Mouse (Mus musculus) MEL (cell line): ENCODE measurements around the gene Lonp1.

Experiments used
- CTCF ChIP-seq, 3 experiments: IDR thresholded peaks in 2 of 3; conservative IDR thresholded peaks in 1 of 3; 2 replicates each; pipeline ENCODE4 v1.5.1; 2011 to 2012; ENCODE audit warnings: low read length in 3 of 3, low read depth in 2 of 3, mild to moderate bottlenecking in 2 of 3, improper control_type of control experiment in 1 of 3, inconsistent platforms in 1 of 3, mixed read lengths in 1 of 3, moderate library complexity in 1 of 3; ENCODE audit not compliant: control insufficient read depth in 1 of 3, insufficient read depth in 1 of 3, poor library complexity in 1 of 3, severe bottlenecking in 1 of 3
- ELF1 ChIP-seq: IDR thresholded peaks from 2 replicates; pipeline ENCODE4 v1.6.1; 2014; ENCODE audit warnings: low read depth, mild to moderate bottlenecking, inconsistent platforms, low read length, improper control_type of control experiment, moderate library complexity
- EP300 ChIP-seq, 2 experiments: IDR thresholded peaks; 2 replicates each; pipeline ENCODE4 v1.6.1; 2011; ENCODE audit warnings: improper control_type of control experiment in 2 of 2, low read length in 2 of 2, low read depth in 1 of 2, mild to moderate bottlenecking in 1 of 2
- KAT2A ChIP-seq: conservative IDR thresholded peaks from 2 replicates; pipeline ENCODE4 v1.6.1; 2012; ENCODE audit warnings: low read depth, low read length, improper control_type of control experiment, inconsistent platforms
- RCOR1 ChIP-seq: IDR thresholded peaks from 2 replicates; pipeline ENCODE4 v1.6.1; 2012; ENCODE audit warnings: low read depth, mild to moderate bottlenecking, inconsistent platforms, low read length, improper control_type of control experiment
- TAL1 ChIP-seq: IDR thresholded peaks from 2 replicates; pipeline ENCODE4 v1.6.1; 2012; ENCODE audit warnings: mild to moderate bottlenecking, inconsistent platforms, low read length, moderate library complexity, mixed read lengths
- ZC3H11A ChIP-seq: IDR thresholded peaks from 2 replicates; pipeline ENCODE4 v1.6.1; 2012; ENCODE audit warnings: low read depth, mild to moderate bottlenecking, inconsistent platforms, low read length, improper control_type of control experiment
- ZMIZ1 ChIP-seq: IDR thresholded peaks from 2 replicates; pipeline ENCODE4 v1.6.1; 2012; ENCODE audit warnings: low read depth, mild to moderate bottlenecking, inconsistent platforms, low read length, improper control_type of control experiment, moderate library complexity
- ZNF384 ChIP-seq: IDR thresholded peaks from 2 replicates; pipeline ENCODE4 v1.6.1; 2012; ENCODE audit warnings: low read depth, mild to moderate bottlenecking, inconsistent platforms, low read length, improper control_type of control experiment

GRCm38 (mm10) chr17:56616725-56617124 lies 10.0 kb downstream of the Lonp1 start:
- TF ChIP-seq CTCF (IDR thresholded peaks at IDR 0.05 in 2 of 3, conservative IDR thresholded peaks at IDR 0.05 in 1 of 3; ENCODE audit: control insufficient read depth in 1 of 3, insufficient read depth in 1 of 3, low read depth in 2 of 3, low read length in 3 of 3, poor library complexity in 1 of 3, severe bottlenecking in 1 of 3) (no peak), ZMIZ1 (no peak), KAT2A (no peak), RCOR1 (no peak), ZC3H11A (no peak), TAL1 (no peak), EP300 (IDR thresholded peaks at IDR 0.05; ENCODE audit: low read depth in 1 of 2, low read length in 2 of 2) (no peak), ELF1 (no peak), ZNF384 (no peak)
